Mouse (Mus musculus) heart, adult 2 months (tissue): ENCODE data around the gene Nr2f1. TPM values are rescaled to one million over a fixed set of nuclear protein-coding genes. Genes with fewer than 3 reads are reported as not detected.

Experiments
- DNase-seq, 2 experiments: peaks; one replicate each; pipeline ENCODE4 v3.0.0; 2021
- H3K27ac ChIP-seq: fragments of 200-600 bp; 2 replicates; pipeline ENCODE4 v1.8.1; 2022
- H3K27me3 ChIP-seq: fragments of 200-500 bp; 2 replicates; pipeline ENCODE4 v1.6.1; 2012; ENCODE audit warnings: mild to moderate bottlenecking, low read length, inconsistent platforms, mixed read lengths; ENCODE audit not compliant: control insufficient read depth, insufficient read depth
- H3K36me3 ChIP-seq: fragments of 200-500 bp; 2 replicates; pipeline ENCODE4 v1.6.1; 2012; ENCODE audit warnings: low read length, inconsistent platforms; ENCODE audit not compliant: control insufficient read depth, insufficient read depth
- H3K4me1 ChIP-seq: fragments of 200-500 bp; 2 replicates; pipeline ENCODE4 v1.6.1; 2011; ENCODE audit warnings: low read length; ENCODE audit not compliant: control insufficient read depth, insufficient read depth
- H3K4me3 ChIP-seq: fragments of 200-600 bp; 2 replicates; pipeline ENCODE4 v1.8.1; 2022
- H3K79me2 ChIP-seq: fragments of 200-500 bp; replicated peaks from 2 replicates; pipeline ENCODE4 v1.6.1; 2012; ENCODE audit warnings: mild to moderate bottlenecking, inconsistent platforms, low read length, moderate library complexity, mixed read lengths; ENCODE audit not compliant: control insufficient read depth, insufficient read depth
- H3K9ac ChIP-seq: fragments of 200-500 bp; 2 replicates; pipeline ENCODE4 v1.6.1; 2012; ENCODE audit warnings: low read depth, mild to moderate bottlenecking, control low read depth, inconsistent platforms, low read length, mixed read lengths
- CTCF ChIP-seq: fragments of 200-600 bp; IDR thresholded peaks from 2 replicates; pipeline ENCODE4 v1.8.1; 2022; ENCODE audit warnings: antibody characterized with exemption, mild to moderate bottlenecking, moderate library complexity
- EP300 ChIP-seq: fragments of 200-500 bp; IDR thresholded peaks from 2 replicates; pipeline ENCODE4 v1.6.1; 2011; ENCODE audit warnings: low read depth, low read length, control low read depth; ENCODE audit not compliant: insufficient read depth
- POLR2A ChIP-seq: fragments of 200-500 bp; IDR thresholded peaks from 2 replicates; pipeline ENCODE4 v1.6.1; 2011; ENCODE audit warnings: mild to moderate bottlenecking, low read depth, low read length, control low read depth; ENCODE audit not compliant: insufficient read depth
- WGBS: fragments of 180-500 bp; shearing (Covaris S2); methylation state at CpG from one replicate; pipeline ENCODE4 v1.1.7; 2018; 5-methylcytosine and 5-hydroxymethylcytosine counted together
- intact Hi-C: fragments of 180-260 bp; cut with DNase I; formaldehyde crosslinking; loops from one replicate; pipeline ENCODE4 v1.15.1; 2025
- polyA plus RNA-seq: library from polyadenylated mRNA; depleted of rRNA; stranded (reverse); fragments of >200 nt; gene quantifications from 2 replicates; pipeline ENCODE4 v1.2.3, GENCODE M21; 2012; rRNA removed
- total RNA-seq, 2 experiments: library from RNA; stranded (reverse); gene quantifications; 2 replicates each; pipeline ENCODE4 v1.2.3; 2021

Nr2f1 gene
- total and polyA plus RNA-seq, 3 experiments = 2.7 to 10.5 (median 2.7) TPM

DNA sequence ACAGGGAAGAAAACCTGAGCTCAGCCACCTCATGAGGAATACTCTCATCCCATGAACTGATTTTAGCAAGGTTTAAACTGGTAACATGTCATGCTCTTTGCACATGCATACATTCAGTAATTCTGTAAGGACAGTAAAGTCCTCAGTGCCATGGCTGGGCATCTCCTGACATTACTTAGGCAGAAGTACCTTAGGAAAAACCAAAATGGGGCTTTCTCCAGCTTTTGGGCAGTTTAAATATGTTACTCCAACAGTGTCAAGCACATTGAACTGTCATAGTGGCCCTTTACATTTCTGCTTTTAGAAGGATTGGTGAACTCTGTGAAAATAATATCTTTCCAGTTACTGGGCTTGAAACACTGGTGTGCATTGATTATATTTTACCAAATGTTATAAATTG is 34.6 kb downstream of the Nr2f1 start:
- no peak for DNase-seq
- intact Hi-C loops = loop anchor here (5.0 kb wide), 1 partner anchor 32 kb away; the partner anchor contains the start of gene Nr2f1
- no peak overlapping the region for H3K4me3 ChIP-seq
- H3K4me1 ChIP-seq = no peaks in the 10 kb centered on the region
- H3K27me3 ChIP-seq = no peaks in the 10 kb centered on the region
- H3K9ac ChIP-seq = no peak overlapping the region
- TF ChIP-seq EP300 (no peak), POLR2A (no peak), CTCF (no peak)
- no peaks in the 10 kb centered on the region for H3K79me2 ChIP-seq
- H3K36me3 ChIP-seq = no peaks in the 10 kb centered on the region
- no peak overlapping the region for H3K27ac ChIP-seq

DNA sequence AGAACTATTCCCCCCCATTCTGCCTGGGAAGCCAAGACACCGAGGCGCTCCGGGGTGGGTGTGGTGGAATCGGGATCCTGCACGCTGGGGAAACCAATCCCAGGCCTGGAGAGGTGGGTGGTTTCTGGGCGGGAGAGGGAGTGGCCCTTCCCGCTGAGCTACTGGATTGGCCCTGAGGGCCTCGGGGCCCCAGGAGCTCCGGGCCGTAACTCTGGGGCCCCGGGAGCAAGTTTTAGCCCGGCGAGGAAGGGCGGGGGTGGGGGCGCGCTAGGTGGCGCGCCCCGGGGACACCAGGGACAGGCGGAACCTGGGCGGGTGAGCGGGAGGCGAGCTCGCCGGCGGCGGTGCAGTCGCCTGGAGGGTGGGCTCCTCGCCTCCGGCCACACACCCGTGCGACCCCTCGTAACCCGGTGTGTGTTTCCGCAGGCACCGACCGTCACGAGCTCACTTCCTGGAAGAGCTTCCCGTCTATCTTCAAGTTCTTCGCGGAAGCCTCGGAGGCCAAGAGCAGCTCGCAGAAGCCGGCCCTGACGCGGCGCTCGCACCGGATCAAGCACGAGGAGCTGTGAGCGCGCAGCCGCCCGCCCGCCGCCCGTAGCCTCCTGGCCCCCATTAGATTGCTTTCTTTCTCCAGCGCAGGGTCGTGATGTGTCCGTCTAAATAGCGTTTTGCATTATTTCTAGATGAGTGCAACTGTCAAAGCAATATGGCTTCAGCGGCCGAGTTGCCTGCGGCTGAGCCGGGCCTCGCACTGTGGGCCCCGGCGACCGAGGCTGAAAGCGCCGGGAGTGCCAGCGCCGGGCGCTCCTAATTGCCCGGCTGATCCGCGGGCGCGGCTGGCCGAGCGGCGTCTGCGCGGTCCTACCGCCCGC is 36.2 kb downstream of the Nr2f1 start:
- Histone ChIP-seq H3K36me3 (no peaks in the 10 kb centered on the region), H3K79me2 (no peaks in the 10 kb centered on the region), H3K4me3 (peak overlapping the region; percentile 59), H3K4me1 (no peaks in the 10 kb centered on the region), H3K9ac (peak overlapping the region; percentile 61), H3K27me3 (no peaks in the 10 kb centered on the region), H3K27ac (peak overlapping the region; percentile 8; the same call in 1 of the 2 replicates)
- WGBS = under 1% methylated on average over 86 of the region's 86 CpGs
- TF ChIP-seq CTCF (peak; percentile 60), EP300 (no peak), POLR2A (no peak)
- intact Hi-C loops = loop anchor here (5.0 kb wide), 1 partner anchor 34 kb away; the partner anchor contains the start of gene Nr2f1
- DNase-seq = peak; percentile 71 to 77

DNA sequence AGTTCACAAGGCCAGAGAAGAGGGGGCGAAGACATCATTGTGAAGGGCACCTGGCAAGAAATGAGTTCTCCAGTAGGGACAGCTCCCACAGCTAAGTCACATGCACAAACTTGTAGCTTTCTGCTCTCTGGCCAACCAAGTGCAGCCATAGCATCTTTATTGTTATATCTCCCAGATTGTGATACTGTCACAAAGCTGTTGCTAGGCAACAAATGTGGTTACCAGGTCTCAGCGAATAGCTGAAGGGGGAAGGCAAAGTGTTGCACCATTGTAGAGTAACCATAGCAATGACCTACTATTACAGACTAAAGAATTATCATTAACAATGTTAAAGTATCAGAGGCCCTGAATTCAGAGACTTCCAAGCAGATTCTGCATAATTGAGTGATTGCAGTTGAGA is 37.4 kb downstream of the Nr2f1 start:
- no peak overlapping the region for H3K9ac ChIP-seq
- no peaks in the 10 kb centered on the region for H3K36me3 ChIP-seq
- DNase-seq = no peak
- intact Hi-C loops = loop anchor here (5.0 kb wide), 1 partner anchor 35 kb away; the partner anchor contains the start of gene Nr2f1
- no peaks in the 10 kb centered on the region for H3K4me1 ChIP-seq
- H3K79me2 ChIP-seq = no peaks in the 10 kb centered on the region
- H3K4me3 ChIP-seq = no peak overlapping the region
- H3K27me3 ChIP-seq = no peaks in the 10 kb centered on the region
- no peak for TF ChIP-seq CTCF
- no peak for TF ChIP-seq EP300
- no peak for TF ChIP-seq POLR2A
- 66% methylated on average over 2 of the region's 2 CpGs for WGBS
- H3K27ac ChIP-seq = no peak overlapping the region

DNA sequence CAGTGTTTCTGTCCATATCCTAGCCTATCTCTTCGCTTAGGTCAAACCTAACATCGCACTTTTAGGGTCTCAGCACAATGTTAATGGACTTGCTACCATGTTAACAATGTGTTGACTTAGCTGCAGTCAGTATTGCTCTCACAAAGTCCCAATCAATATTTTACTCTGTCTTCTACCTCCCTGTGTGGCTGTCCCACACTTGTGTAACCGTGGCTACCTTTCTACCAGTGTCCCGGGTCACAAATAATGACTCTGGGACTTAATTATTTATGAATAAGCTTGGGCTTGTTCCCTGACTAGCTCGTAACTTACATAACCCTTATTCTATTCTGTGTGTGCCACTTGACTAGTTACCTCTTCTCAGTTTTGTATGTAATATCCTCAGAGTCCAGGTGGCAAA is 42.1 kb downstream of the Nr2f1 start:
- H3K27ac ChIP-seq = no peak overlapping the region
- H3K27me3 ChIP-seq = no peaks in the 10 kb centered on the region
- no peaks in the 10 kb centered on the region for H3K36me3 ChIP-seq
- no peaks in the 10 kb centered on the region for H3K79me2 ChIP-seq
- H3K4me3 ChIP-seq = no peak overlapping the region
- intact Hi-C loops = no loop called here
- no peaks in the 10 kb centered on the region for H3K4me1 ChIP-seq
- DNase-seq = no peak
- 95% methylated on average over 5 of the region's 5 CpGs for WGBS
- H3K9ac ChIP-seq = no peak overlapping the region
- TF ChIP-seq CTCF (no peak), POLR2A (no peak), EP300 (no peak)

Other genes starting within 250 kb of the Nr2f1 start
- gene Pou5f2, start 174.9 kb downstream of the Nr2f1 start, total RNA-seq = under 1 TPM; 0.47 to 0.68 TPM
- not detected in 2 replicates for gene Pou5f2, start 174.9 kb downstream of the Nr2f1 start, polyA plus RNA-seq